Mouse (Mus musculus) G1E (cell line): ENCODE results near the gene Tepsin. TPM values are rescaled to one million over a fixed set of nuclear protein-coding genes. Genes with fewer than 3 reads are reported as not detected.

Experiments used
- ATAC-seq: 2 replicates; pipeline ENCODE4 v1.8.0; 2016; ENCODE audit warnings: mild to moderate bottlenecking; ENCODE audit not compliant: insufficient number of reproducible peaks, poor library complexity, low FRiP score, severe bottlenecking; ENCODE audit errors: extremely low read depth
- DNase-seq: peaks from one replicate; pipeline ENCODE4 v3.0.0; 2012; ENCODE audit warnings: low spot score
- H3K27me3 ChIP-seq: 2 replicates; pipeline ENCODE4 v1.6.1; 2012; ENCODE audit warnings: mild to moderate bottlenecking, low read length, inconsistent platforms; ENCODE audit not compliant: insufficient read depth
- H3K36me3 ChIP-seq: replicated peaks from 2 replicates; pipeline ENCODE3; 2012; ENCODE audit warnings: mild to moderate bottlenecking, inconsistent platforms
- H3K4me1 ChIP-seq: 2 replicates; pipeline ENCODE4 v1.6.1; 2012; ENCODE audit warnings: low read depth, low read length, inconsistent platforms, mixed read lengths; ENCODE audit not compliant: insufficient read depth
- H3K4me3 ChIP-seq: 2 replicates; pipeline ENCODE4 v1.5.1; 2012; ENCODE audit warnings: low read depth, mild to moderate bottlenecking, inconsistent platforms, low read length, moderate library complexity, mixed read lengths
- H3K9me3 ChIP-seq: replicated peaks from 2 replicates; pipeline ENCODE4 v1.6.1; 2012; ENCODE audit warnings: inconsistent platforms
- CTCF ChIP-seq: IDR thresholded peaks from 2 replicates; pipeline ENCODE4 v1.5.1; 2012; ENCODE audit warnings: low read depth, low read length, inconsistent platforms, mixed read lengths
- GATA1 ChIP-seq: IDR thresholded peaks from 2 replicates; pipeline ENCODE4 v1.6.1; 2012; ENCODE audit warnings: borderline replicate concordance, low read length, inconsistent platforms, mixed read lengths
- GATA2 ChIP-seq: IDR thresholded peaks from 2 replicates; pipeline ENCODE4 v1.6.1; 2012; ENCODE audit warnings: low read depth, low read length, inconsistent platforms, borderline replicate concordance
- POLR2AphosphoS5 ChIP-seq: IDR thresholded peaks from 2 replicates; pipeline ENCODE4 v1.6.1; 2012; ENCODE audit warnings: low read depth, low read length, inconsistent platforms; ENCODE audit not compliant: insufficient replicate concordance
- TAL1 ChIP-seq: conservative IDR thresholded peaks from 2 replicates; pipeline ENCODE4 v1.6.1; 2012; ENCODE audit warnings: low read depth, low read length, inconsistent platforms, mixed read lengths
- polyA plus RNA-seq: library from polyadenylated mRNA; stranded (reverse); fragments of >175 nt; gene quantifications from 2 replicates; pipeline ENCODE4 v1.2.3, GENCODE M21; 2012
- total RNA-seq, 2 experiments: library from RNA; stranded (forward) in 1 of 2; stranded (reverse) in 1 of 2; fragments of 200-1000 nt in 1 of 2; fragments of >200 nt in 1 of 2; fragmentation: Nextera tagmentation in 1 of 2; gene quantifications; 2 replicates each; pipeline ENCODE4 v1.2.3; 2014 to 2017

Gene Tepsin
- total and polyA plus RNA-seq, 3 experiments = 14.2 to 24.3 (median 15.7) TPM

GRCm38 (mm10) chr11:120048252-120048556, 50.3 kb downstream of the Tepsin start:
- DNase-seq = no peak
- Histone ChIP-seq H3K27me3 (peaks cover 31% of the 10 kb centered on the region), H3K4me3 (no peak overlapping the region), H3K36me3 (no peaks in the 10 kb centered on the region), H3K4me1 (no peaks in the 10 kb centered on the region; the same call in 1 of the 2 replicates), H3K9me3 (no peaks in the 10 kb centered on the region)
- no peak for TF ChIP-seq GATA2
- no peak for TF ChIP-seq TAL1
- TF ChIP-seq CTCF = no peak
- TF ChIP-seq GATA1 = no peak
- TF ChIP-seq POLR2AphosphoS5 = no peak
- no peak for ATAC-seq

GRCm38 (mm10) chr11:120047531-120048251, 50.8 kb downstream of the Tepsin start:
- Histone ChIP-seq H3K27me3 (peaks cover 31% of the 10 kb centered on the region), H3K4me1 (no peaks in the 10 kb centered on the region; the same call in 1 of the 2 replicates), H3K9me3 (no peaks in the 10 kb centered on the region), H3K36me3 (no peaks in the 10 kb centered on the region), H3K4me3 (no peak overlapping the region)
- ATAC-seq (no peak), DNase-seq (no peak)
- TF ChIP-seq GATA2 (no peak), POLR2AphosphoS5 (no peak), CTCF (no peak), TAL1 (no peak), GATA1 (no peak)

- H3K4me3 ChIP-seq = no peak within 1 kb of the TSS
- DNase-seq (no peak), ATAC-seq (no peak)
- no peak for TF ChIP-seq GATA2
- TF ChIP-seq POLR2AphosphoS5 = no peak
- TF ChIP-seq TAL1 = no peak
- no peak for TF ChIP-seq GATA1
- TF ChIP-seq CTCF = no peak
- H3K4me1 ChIP-seq = no peaks in the 10 kb centered on the region; the same call in 1 of the 2 replicates
- H3K36me3 ChIP-seq = no peaks in the 10 kb centered on the region
- H3K9me3 ChIP-seq = no peaks in the 10 kb centered on the region
- peaks cover 34% of the 10 kb centered on the region for H3K27me3 ChIP-seq
Observed at GRCm38 (mm10) chr11:120046553-120047191, 51.9 kb downstream of the Tepsin start, which contains the start of gene Aatk. TSS of gene Aatk (minus strand) at chr11:120047167.

GRCm38 (mm10) chr11:120045839-120046552, 52.5 kb downstream of the Tepsin start:
- TF ChIP-seq POLR2AphosphoS5 (no peak), GATA2 (no peak)

GRCm38 (mm10) chr11:120045341-120045740, 53.2 kb downstream of the Tepsin start:
- no peak for ATAC-seq
- no peak for DNase-seq
- Histone ChIP-seq H3K4me1 (no peaks in the 10 kb centered on the region; the same call in 1 of the 2 replicates), H3K9me3 (no peaks in the 10 kb centered on the region), H3K27me3 (peaks cover 36% of the 10 kb centered on the region), H3K4me3 (no peak overlapping the region), H3K36me3 (no peaks in the 10 kb centered on the region)
- no peak for TF ChIP-seq CTCF
- TF ChIP-seq GATA2 = no peak
- no peak for TF ChIP-seq TAL1
- TF ChIP-seq POLR2AphosphoS5 = no peak
- TF ChIP-seq GATA1 = no peak

More at GRCm38 (mm10) chr11:120045839-120046552, 52.5 kb downstream of the Tepsin start:
- DNase-seq (no peak), ATAC-seq (no peak)
- Histone ChIP-seq H3K9me3 (no peaks in the 10 kb centered on the region), H3K4me1 (no peaks in the 10 kb centered on the region; the same call in 1 of the 2 replicates), H3K36me3 (no peaks in the 10 kb centered on the region), H3K27me3 (peaks cover 33% of the 10 kb centered on the region), H3K4me3 (no peak overlapping the region)

GRCm38 (mm10) chr11:120042141-120042838, 56.2 kb downstream of the Tepsin start:
- Histone ChIP-seq H3K27me3 (peaks cover 45% of the 10 kb centered on the region), H3K4me1 (no peaks in the 10 kb centered on the region), H3K4me3 (no peak overlapping the region), H3K9me3 (no peaks in the 10 kb centered on the region), H3K36me3 (no peaks in the 10 kb centered on the region)
- no peak for DNase-seq
- no peak for ATAC-seq
- TF ChIP-seq POLR2AphosphoS5 (no peak), GATA2 (no peak), CTCF (no peak), TAL1 (no peak), GATA1 (no peak)
